ENCODE assay signal across 8 mouse cellular contexts in genomic region chr9:107887804-107888266, GRCm38 (mm10). TPM values are rescaled to one million over a fixed set of nuclear protein-coding genes. Genes with fewer than 3 reads are reported as not detected.
DNase-seq lines count a peak whose midpoint lies in the region; ATAC-seq lines count a peak whose summit lies in the region.

TSS of gene Mon1a (plus strand) at chr9:107888151.

- peak; percentile 95 to 97 for DNase-seq in adrenal gland, adult (ENCODE audit: inconsistent age in 2 of 2, low spot score in 1 of 2)
- peak; percentile 89 for DNase-seq in embryo, embryonic 10 days (ENCODE audit: low spot score)
- peak; percentile 71 for DNase-seq in gastrocnemius, postnatal 10 days
- peak; percentile 94 for DNase-seq in induced T-regulatory cell, adult 2 months (ENCODE audit: low read depth)
- DNase-seq in left cerebral cortex, adult 8-10 months (ENCODE audit: low spot score in 2 of 2): peak; percentile 76 to 90
- DNase-seq in right cerebral cortex, adult 18-20 months: peak; percentile 92
- peak; percentile 89 for DNase-seq in urinary bladder, postnatal 14 days (ENCODE audit: low spot score)

- peak; percentile 99 for ATAC-seq in megakaryocyte, adult 5-6 weeks (ENCODE audit: poor library complexity, severe bottlenecking)

RNA-seq across cellular contexts. Expression of gene Mon1a, which starts in this region (rescaled TPM):
- 1 to 10 TPM; 4.0 to 4.8 TPM for total RNA-seq in gastrocnemius, postnatal 10 days (2021)
- 10 to 100 TPM; 23.7 to 27.5 (median 26.1) TPM for total RNA-seq in left cerebral cortex, adult 8-10 months (2022)
- total RNA-seq in megakaryocyte, adult 5-6 weeks (2015): 6.2 and 7.6 TPM in 2 replicates
- total RNA-seq in megakaryocyte, adult 5-6 weeks (2017): 16.6 and 17.7 TPM in 2 replicates

Comparison
In these comparisons a context has a peak if more than half of its experiments do, and no peak if none do; other contexts are left out.
1. Peak in every context shown above with its lines: DNase-seq and ATAC-seq.